Mouse (Mus musculus) heart, adult 9 months (tissue): ENCODE results near the gene Ifi211.
"Not testable (repeated sequence)": the region's sequence is repeated elsewhere in the genome, so short reads cannot be mapped to it uniquely, and the experiment has no call there.

Source experiments
- DNase-seq, 2 experiments: peaks; one replicate each; pipeline ENCODE4 v3.0.0; 2022; ENCODE audit warnings: low spot score in 2 of 2

Ifi211 gene

DNA sequence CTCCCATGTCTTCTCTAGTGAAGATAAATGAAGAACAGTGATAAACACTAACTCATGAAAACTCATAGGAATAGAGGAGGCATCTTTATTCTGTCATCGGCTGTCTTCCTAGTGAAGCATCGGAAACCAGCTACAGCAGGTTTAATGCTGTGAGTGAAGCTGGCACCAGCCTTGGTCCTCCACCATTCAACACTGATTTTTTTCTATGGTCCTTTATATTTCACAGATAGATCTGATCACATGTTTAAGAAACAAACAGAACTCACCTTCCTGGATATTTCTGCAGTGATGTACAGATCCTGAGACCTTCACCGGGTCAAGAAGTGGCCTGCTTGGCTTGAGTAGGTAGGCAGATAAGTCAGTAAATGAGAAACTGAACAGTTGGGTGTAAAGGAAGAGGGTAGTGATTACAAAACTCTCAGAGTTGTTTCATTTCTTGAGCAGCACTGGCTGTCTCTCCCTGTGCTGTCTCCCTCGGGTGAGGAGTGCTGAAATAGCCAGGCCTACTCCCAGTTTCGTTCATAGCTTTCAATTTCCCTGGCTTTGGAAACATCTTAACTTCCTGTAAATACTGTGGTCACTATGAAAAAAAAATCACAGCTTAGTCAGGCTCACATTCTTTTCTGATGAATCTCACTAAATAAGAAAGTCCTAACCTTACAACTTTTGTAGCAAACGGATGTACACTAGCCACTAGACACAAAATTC is at the start of gene Ifi211:
TSS of gene Ifi211 (minus strand) at position 499 of the 708 bp plus-strand sequence.
- DNase-seq, result peak; percentile 81 to 85

DNA sequence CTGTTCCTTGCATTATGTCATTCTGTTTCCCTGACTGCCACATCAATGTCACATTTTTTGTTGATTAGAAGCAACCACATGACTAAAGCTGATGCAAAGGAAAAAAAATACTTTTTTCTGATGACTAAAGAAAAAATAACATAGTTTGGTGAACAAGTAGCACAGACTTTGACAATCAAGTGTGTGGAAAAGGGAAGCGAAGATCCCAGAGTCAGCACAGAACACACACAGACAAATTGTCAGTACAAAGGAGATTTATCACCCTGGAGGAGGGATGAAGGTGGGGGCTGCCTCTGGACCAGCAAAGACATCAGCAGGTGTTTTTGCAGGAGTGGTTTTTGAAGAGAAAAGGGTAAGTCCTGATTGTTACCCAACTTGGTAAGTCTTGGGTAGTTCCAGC is 48.6 kb upstream of the Ifi211 start:
- peak in 1 of 2 experiments; percentile 12 for DNase-seq

DNA sequence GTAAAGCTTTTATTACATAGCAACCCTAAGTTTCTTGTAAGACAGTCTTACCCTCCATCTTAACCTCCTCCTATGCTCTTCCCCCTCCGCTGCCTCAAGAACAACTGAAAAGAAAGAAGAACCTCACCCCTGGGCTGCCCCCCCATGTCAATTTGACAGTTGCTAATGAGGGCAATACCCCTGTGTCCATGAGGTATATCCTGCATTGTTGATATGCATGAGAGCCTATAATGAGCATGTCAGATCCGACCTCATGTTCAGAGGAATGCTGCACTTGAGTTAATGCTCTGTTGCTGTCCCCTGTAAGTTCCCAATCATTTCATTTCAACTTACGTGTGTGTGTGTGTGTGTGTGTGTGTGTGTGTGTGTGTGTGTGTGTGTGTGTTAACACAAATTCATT is 47.2 kb upstream of the Ifi211 start:
- not testable (repeated sequence) for DNase-seq

DNA sequence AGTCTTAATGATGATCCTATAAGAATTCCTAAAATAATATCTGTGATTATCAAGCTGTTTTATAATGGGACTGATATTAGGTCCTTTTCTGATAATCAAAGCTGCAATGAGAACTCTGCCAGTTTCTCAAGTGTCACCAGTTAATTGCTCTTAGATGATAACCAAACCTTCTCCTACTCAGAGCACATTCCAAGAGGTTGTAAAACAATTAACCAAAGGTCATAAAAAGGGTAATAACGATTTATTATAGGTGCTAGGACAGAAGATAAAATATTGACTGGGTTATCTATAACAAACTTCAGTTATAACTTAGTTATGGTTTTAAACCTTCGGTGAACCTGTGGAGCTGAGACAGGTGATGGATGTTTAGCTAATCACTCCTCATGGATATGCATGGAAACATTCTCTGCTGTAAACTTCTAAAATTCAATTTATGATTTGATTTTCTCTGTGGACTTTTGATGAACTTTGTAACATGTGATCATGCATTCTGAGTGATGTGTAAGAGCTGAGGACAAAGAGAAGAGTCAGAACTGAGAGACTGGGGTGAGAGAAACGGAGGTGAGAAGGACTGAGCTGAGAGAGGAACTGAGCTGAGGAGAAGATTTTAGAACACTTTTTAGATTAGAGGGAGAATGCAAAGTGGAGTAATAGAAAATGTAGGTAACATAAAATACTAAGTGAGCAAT is 43.1 kb upstream of the Ifi211 start:
- not testable (repeated sequence) for DNase-seq

DNA sequence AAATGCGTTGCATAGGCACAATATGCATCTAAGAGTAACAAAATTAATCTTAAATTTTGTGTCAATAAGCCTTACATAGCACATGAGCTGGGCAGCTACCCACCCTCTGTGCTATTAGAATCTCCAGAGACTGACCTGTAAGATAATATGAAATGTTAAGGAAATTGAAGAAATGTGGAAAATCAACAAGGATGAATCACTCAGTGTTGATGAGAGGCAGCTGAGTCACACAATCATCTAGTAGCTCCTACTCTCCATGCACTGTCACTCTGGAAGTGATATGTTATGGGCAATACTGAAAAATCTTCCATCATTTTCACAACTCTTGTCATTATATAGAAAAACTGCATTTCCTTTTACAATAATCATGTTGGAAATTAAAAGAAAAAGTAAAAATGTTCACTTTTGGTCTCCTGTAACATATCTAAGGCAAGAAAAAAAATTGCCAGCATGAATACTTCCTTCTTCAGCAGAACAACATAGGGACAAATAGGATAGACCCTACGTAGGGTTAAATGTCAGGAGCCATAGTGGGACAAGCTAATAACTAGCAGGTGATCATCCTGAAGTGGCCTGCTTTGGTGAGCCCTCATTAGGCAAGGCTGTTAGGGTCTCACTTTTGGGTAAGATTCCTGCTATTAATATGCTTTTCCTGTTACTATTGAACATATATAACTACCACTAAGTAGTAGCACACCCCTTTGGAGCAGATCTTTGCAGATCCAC is 42.4 kb upstream of the Ifi211 start:
- no peak for DNase-seq

DNA sequence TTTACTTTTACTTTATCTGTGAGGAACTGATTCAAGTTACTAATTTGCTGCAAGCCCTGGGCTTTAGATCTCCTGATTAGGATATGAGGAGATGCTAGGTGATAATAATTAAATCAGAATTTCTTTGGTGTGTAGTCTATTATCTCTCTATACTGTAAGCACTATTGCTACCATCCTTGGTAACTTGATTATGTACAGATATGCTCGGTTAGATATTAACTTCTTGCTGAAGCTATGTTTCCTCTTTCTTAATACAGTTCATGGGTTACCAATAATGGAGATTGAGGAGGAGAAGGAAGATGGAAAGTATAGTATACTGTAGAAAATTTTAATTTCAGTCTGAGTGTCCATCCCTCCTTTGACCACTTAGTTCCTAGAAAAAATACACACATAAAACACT is 40.7 kb upstream of the Ifi211 start:
- DNase-seq, result no peak

DNA sequence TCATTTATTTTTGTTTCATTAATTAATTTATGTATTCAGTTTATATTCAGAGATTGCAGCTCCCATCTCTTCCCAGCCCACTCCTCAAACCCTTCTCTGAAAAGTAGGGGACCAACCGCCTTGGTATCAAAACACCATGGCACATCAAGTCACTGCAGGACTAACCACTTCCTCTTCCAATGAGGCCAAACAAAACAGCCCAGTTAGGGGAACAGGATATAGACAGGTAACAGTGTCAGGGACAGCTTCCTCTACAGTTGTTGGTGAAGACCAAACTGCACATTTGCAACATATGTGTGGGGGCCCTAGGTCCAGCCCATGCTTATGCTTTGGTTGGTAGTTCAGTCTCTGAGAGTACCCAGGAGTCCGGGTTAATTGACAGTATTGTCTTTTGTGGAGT is 36.2 kb upstream of the Ifi211 start:
- not testable (repeated sequence) for DNase-seq

DNA sequence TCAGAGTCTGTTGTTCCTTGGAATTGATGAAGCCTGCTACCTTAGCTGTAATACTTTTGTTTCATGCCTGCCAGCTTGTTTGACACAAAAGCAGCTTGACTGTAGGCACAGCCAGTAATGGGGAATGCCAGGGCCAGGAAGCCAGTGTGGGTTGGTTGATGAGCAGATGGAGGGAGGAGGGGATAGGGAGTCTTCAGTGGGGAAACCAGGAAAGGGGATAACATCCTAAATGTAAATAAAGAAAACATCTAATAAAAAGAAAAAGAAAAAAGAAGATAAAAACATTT is 29.9 kb upstream of the Ifi211 start:
- DNase-seq, result not testable (repeated sequence)

DNA sequence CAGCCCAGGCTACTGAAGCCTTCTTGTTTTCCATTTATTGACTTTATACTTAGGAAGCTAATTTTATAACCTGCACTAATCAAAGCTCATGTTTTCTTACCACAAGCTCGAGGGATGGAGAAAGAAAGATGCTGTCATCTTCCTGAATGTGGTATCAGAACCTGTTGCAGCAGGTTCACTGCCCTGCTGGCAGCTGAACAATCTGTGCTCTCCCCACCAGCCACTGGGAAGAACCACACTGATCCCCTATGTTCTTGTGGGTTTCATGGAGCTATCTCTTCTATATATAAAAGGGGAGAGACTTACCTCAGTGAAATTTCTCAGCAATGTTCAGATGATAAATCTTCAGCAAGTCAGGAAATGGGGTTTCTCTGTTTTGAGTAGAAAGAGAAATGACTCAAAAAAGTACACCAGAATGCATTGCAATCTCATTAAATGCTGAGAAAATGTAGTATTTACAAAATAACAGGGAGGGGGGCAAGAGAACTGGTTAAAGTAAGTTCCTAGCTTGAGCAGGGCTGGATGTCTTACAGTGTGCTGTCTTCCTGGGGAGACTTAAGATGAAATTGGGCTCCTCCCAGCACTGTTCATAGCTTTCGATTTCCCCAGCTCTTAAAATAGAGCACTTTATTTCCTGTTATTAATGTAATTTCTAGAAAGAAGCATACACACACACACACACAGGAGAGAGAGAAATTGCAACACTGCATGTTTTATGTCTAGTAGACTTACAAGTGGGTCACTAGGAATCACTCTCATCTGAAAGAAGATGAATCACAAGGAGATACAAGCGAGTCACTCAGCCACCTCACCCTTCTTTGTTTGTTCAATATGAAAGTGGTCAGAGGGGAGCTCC is 29.3 kb upstream of the Ifi211 start, which contains the start of the genes Mndal and Ifi203:
TSS of gene Mndal (minus strand) at position 568 of the 856 bp plus-strand sequence.
TSS of gene Ifi203 (minus strand) at position 749 of the 856 bp plus-strand sequence.
- peak; percentile 22 to 48 for DNase-seq

GRCm38 (mm10) chr1:173941522-173941921 is 28.7 kb upstream of the Ifi211 start:
- not testable (repeated sequence) for DNase-seq

DNA sequence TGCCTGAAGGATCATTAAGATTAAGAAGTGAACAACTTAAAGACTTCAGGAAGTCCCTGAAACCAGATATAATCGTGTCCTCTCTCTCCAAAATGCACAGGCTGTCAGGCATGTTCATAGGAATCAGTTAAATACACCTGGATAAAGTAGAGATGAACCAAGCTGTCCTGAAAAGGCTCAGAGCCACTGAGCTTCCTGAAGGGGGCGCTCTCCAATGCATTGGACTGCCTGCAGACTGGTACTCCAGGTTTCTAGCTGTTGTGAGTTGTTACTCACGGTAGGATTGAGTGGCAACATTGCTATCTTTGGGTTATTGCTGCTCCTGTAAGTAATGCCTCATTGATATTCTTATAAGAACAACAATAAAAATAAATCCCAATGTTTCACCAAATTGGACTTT is 6.4 kb upstream of the Ifi211 start:
- not testable (repeated sequence) for DNase-seq

- no peak for DNase-seq
Observed at GRCm38 (mm10) chr1:173914559-173914958, 1.7 kb upstream of the Ifi211 start.

- not testable (repeated sequence) for DNase-seq
Observed at GRCm38 (mm10) chr1:173913256-173913791, 478 bp upstream of the Ifi211 start.

DNA sequence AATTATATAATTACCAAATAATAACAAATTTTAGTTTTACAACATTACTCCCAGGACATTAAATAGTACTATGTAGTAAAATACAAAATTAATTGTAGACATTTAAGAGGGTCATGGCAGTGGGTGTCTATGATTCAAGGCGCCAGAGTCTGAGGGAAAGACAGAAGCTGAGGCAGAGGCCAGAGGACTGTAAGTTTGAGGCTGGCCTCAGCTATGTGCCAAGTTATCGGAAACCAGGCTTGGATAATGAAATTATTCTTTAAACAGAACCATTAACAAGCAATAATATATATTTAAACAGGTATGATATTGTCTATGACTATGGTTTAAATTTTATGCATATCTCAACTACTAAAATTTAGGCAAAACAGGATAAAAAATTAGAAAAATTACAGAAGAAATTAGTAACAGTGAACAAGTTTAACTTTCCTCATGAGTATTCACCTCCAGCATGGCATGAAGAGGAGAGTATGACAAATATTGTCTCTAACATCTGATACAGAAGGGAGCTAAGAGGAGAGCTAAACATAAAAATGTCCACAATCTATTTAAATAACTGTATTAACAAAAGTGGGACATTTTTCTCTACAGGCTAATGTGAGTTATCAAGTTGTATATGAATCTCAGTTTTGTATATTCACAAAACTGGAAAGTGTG is 910 bp downstream of the Ifi211 start:
- DNase-seq, result no peak

DNA sequence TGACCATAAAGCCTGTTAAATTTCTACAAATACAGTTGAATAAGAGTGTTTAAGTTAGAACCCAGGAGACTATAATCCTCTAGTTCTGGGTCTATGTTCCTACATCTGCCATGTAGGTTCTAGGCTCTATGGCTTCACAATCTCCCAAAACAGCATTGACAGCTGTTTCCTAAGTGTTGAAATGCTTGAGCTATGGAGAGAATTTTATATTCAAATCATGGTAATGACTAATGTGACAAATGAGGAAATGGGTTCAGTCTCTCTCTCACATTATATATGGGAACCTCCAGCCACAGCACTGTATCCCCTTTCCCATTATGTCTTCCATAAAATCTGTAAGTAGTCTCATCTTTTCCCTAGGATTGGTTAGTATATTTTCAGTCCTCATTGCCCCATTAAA is 4.5 kb downstream of the Ifi211 start:
- DNase-seq, result not testable (repeated sequence)

GRCm38 (mm10) chr1:173905885-173906284 is 7.0 kb downstream of the Ifi211 start:
- not testable (repeated sequence) for DNase-seq

DNA sequence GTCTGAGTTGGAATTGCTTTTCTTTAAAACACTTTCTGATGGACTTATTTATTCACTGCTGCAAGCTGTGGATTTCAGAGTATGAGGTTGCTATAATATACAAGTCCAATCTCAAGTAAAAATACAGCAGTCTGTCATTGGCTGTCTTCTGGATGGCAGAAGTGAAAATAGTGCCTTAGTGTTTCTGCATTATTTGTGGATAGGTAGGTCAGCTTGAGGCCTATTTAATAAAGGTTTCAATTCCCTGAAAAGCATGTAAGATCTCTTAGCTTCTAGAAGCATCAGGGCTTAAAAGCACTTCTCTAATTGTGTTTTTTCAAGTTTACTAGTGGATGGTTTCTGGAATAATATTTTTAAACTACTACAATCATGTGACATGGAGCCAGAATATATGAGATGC is 23.1 kb downstream of the Ifi211 start:
- DNase-seq, result not testable (repeated sequence)

DNA sequence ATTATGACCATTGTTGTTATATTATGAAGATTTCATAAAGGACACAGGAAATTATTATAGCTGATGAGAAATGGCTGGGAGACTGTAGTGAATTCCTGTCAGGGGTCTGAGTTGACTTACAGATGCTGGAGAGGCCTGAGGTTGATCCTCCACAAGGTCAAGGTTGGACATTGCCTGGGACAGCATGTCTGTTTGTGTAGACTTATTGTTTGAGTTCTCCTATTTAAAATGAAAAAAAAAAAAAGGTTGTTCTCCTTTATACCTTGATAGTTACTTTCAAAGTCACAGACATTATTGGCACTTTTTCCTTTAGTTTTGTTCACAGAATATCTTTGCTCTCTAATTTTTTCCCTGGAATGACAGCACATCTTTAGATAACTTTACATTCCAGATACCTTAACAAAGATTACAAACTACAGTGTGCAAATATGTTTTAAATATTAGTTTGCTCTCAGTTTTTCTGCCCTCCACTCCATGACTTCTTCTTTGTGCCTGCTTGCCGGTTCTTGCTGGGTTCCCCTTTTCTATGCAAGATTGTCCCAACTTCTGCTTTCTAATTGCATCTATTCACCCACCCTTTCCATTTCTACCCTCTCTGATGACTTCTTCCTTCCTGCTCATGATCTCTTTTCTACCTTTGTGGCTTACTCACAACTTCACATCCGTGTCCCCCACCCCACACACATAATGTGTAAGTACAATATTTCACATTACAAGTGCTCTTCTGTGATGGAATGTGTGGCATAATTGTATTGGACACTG is 25.6 kb downstream of the Ifi211 start:
- DNase-seq, result not testable (repeated sequence)

DNA sequence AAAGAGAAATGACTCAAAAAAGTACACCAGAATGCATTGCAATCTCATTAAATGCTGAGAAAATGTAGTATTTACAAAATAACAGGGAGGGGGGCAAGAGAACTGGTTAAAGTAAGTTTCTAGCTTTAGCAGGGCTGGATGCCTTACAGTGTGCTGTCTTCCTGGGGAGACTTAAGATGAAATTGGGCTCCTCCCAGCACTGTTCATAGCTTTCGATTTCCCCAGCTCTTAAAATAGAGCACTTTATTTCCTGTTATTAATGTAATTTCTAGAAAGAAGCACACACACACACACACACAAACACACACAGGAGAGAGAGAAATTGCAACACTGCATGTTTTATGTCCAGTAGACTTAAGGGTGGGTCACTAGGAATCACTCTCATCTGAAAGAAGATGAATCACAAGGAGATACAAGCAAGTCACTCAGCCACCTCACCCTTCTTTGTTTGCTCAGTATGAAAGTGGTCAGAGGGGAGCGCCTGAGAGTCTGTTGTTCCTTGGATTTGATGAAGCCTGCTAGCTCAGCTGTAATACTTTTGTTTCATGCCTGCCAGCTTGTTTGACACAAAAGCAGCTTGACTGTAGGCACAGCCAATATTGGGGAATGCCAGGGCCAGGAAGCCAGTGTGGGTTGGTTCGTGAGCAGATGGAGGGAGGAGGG is 32.7 kb downstream of the Ifi211 start:
- peak; percentile 53 to 57 for DNase-seq
